Mouse (Mus musculus) heart, adult 2 months (tissue): ENCODE results near the gene Mrps18b.
A peak's percentile ranks its signal among the peaks of the same experiment; 100 is the strongest.

Experiments
- CTCF ChIP-seq: fragments of 200-600 bp; IDR thresholded peaks from 2 replicates; pipeline ENCODE4 v1.8.1; 2022; ENCODE audit warnings: antibody characterized with exemption, mild to moderate bottlenecking, moderate library complexity
- POLR2A ChIP-seq: fragments of 200-500 bp; IDR thresholded peaks from 2 replicates; pipeline ENCODE4 v1.6.1; 2011; ENCODE audit warnings: mild to moderate bottlenecking, low read depth, low read length, control low read depth; ENCODE audit not compliant: insufficient read depth

DNA sequence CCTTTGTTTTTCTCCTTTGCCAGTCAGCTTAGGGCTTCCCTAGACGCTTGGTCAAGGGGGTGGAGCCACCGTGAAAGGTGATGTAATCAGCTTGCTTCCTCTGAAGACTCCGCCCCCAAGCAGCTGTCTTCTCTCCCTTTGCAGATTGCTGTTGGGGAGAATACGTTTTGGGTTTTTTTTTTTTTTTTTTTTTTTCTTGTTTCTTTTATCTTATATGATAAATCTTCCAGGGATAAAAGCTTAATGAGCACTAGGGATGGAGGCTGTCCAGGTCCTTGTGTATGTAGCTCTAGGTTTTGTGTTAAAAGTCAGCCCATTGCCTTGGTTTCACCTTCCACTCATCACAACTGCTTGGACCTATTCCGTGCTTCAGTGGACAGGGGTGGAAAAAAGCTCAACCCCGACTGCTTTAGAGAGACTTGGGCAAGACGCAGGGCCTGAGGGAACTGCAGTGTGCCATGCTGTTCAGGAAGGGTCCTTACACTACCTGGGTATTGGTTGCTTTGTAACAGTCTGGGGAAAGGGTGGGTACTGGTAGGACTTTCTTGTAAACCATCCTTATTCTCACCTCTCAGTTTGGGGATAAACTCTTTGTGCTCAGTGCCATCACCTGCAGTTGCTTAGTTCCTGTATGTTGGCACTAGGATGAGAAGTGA lies 3.0 kb upstream of the Mrps18b start:
- TF ChIP-seq CTCF (no peak), POLR2A (peak; percentile 75)
